Mouse (Mus musculus): Measurements from ENCODE around the gene Usp3. TPM values are rescaled to one million over a fixed set of nuclear protein-coding genes. Genes with fewer than 3 reads are reported as not detected.

Usp3 gene
- polyA plus RNA-seq, 1 experiment = 18.3 TPM

DNA sequence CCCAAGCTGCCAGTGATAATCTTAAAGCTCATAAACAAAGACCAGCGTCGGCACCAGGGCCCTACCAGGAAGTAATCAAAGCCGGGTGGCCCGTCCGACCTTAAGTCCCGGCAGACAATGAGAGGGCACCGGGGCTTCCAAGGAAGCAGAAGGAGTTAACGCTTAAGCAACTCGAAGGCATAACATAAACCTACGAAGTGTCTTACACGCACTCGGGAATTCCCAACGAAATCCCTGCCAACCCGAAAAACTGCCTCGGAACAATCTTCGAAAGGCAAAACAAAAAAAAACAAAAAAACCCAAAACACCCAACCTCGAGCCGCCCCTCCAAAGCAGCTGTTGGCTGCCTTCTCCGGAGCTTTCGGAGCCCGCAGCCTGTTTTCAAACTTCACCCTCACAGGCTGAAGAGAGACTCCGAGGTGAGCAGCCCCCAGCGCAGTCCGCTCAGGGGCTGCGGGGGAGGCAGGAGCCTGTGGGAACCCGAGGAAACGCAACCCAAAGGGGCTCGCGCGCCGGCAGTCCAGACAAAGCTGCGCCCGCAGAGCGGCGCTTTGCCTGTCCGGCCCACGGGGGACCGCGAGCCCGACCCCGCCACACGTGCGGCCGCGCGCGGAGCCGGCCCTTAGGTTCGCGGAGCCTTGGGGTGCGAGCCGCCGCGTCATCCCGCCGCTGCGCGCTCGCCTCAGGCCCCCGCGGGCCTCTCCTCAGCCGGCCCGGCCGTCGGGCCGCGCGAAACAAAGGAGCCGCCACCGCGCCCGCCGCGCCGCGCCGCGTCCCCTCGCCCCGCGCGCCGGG lies 894 bp downstream of the Usp3 start:
- no peak for TF ChIP-seq GATA1 (IDR thresholded peaks at IDR 0.05; ENCODE audit: low read length)

DNA sequence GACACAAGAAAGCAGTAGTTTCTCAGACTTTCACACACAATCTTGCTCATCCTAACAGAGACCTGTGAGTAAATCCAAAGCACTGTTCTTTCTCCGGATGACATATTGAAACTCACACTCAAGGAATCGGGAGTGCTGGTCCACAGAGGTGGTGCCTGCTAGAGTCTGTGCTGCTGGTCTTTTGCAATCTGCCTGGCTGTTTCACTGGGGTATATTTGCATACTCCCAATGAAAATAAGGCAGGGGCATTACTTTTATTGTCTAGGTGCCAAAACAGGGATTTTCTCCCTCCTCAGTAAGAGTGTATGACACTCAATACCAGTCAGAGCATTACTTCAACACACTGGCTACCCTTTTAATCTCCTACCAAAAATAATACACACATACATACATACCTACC lies 2.9 kb downstream of the Usp3 start:
- no peak for TF ChIP-seq GATA1 (IDR thresholded peaks at IDR 0.05; ENCODE audit: low read length)

DNA sequence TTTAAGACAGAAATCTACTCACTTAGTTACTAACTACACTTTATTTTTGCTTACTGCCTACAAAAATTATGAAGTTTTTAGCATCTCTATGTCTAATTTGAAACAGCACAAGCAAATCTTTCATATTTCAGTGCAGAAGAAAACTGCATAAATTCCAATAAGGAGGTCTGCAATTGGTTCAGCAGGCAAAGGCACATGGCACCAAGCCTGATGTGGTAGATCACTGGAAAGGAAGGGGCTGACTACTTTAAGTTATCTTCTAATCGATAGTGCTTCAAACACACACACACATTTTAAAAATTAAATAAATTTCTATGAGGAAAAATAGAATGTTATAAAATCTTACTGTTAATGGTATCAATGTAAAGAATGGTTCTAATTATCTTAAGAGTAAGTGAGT lies 5.9 kb downstream of the Usp3 start:
- no peak for TF ChIP-seq GATA1 (IDR thresholded peaks at IDR 0.05; ENCODE audit: low read length)

DNA sequence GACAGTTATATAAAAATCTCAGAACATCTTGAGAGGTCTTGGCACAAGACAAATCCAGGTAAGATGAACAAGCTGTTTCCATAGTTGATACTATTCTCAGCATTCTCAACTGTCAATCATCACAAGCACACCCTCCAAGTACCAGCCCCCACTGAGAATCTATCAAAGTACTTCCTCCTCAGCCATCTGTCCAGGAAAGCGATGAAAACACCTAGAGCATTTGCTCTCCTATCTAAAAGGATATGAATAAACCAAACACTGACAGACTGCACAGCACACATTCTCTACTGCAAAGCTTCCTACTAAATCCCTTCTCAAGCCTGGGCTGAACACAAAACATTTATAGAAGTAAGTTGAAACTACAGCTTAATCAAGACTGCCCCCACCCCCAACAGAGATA lies 6.4 kb downstream of the Usp3 start:
- TF ChIP-seq GATA1 (IDR thresholded peaks at IDR 0.05; ENCODE audit: low read length) = no peak

DNA sequence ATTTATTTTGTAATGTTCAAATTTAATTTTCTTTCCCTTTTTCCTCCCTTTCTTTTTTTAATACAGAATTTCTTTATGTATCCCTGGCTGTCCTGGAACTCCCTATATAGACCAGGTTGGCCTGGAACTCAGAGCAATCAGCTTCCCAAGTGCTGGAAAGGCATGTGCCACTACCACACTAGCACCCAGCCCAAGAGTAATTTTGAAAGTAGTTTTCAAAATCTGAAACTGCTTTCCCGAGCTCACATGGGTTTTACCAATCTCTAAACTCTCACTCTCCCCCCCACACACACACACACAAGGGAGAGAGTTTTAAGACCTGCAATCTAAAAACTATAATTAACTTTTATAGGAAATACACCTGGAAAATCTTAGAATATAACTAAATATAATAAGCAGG lies 7.8 kb downstream of the Usp3 start:
- no peak for TF ChIP-seq GATA1 (IDR thresholded peaks at IDR 0.05; ENCODE audit: low read length)

DNA sequence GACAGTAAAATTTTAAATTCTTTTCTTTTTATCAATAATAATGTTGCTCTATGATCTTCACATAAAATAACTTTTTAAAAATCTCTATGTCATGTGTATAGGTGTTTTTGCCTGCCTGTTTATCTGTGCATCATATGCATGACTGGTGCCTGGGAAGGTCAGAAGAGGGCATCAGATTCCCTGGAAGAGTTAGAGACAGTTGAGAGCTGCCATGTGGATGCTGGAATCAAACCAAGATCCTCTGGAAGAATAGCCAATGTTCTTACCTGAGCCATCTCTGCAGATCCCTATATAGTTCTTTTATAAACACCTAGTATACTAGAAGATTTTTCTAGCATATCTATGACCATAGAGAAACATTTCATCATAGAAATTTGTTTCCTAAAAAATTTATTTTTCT lies 8.8 kb downstream of the Usp3 start:
- no peak for TF ChIP-seq GATA1 (IDR thresholded peaks at IDR 0.05; ENCODE audit: low read length)

DNA sequence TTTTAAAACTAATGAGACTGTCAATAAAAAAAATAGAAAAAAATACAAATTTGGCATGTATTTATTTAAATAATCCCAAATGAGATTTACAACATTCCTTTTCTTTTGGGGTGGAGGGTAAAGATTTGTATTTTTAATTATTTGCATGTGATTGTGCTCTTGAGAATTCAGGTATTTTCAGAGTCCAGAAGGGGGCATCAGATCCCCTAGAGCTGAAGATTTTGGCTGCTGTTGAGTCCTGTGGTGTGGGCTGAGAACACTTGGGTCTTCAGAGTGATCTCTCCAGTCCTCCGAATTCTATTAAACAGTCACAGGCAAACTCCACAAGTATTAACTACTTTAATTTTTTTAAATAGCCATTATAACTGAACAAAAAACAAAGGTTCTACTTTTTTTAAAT lies 9.7 kb downstream of the Usp3 start:
- no peak for TF ChIP-seq GATA1 (IDR thresholded peaks at IDR 0.05; ENCODE audit: low read length)

DNA sequence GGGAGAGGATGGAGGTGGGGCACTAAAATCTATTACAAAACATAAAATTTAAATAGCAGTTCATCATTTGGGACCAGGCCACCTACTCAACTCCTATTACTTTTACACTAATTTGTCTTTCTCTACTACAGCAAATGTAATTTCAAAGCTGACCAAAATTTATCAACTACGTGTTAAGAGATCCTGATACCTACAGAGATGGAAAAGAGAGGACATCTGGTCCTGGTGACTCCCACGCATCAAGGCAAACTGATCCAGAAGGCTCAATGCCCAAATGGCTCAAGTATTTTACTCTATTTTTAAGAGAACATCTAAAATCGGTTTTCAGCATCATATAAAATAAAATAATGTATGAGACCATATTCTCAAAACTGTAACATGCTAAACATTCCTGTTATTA lies 11.2 kb downstream of the Usp3 start:
- no peak for TF ChIP-seq GATA1 (IDR thresholded peaks at IDR 0.05; ENCODE audit: low read length)

DNA sequence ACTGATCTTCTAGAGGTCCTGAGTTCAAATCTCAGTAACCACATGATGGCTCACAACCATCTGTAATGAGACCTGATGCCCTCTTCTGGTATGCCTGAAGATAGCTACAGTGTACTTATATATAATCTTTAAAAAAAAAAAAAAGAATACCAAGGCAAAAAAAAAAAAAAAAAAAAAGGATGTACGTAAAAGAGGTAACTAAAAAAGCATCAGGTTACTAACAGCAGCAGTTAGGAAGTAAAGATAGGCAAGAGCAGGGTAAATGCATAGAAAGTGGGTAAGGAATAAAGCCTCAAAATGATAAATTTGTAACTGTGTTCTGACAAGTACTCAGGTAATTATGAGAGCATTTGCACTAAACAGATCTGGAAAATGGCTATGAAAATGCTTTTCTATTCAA lies 12.2 kb downstream of the Usp3 start:
- no peak for TF ChIP-seq GATA1 (IDR thresholded peaks at IDR 0.05; ENCODE audit: low read length)

DNA sequence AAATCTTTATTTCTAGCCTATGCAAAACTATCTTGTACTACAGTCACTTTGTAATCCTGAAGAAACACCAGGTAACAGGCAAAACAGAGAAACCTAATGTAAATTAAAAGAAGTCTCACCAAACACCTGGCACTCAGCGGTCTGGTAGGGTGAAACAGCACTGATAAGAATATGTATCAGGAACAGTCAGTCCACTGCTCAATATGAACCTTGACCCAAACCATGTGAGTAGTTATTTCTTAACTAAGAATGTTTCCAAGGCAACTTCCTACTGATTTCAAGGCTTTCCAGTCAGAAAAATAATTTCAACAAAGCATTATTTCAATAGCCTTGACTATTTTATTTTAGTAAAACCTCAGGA lies 17.1 kb downstream of the Usp3 start:
- no peak for TF ChIP-seq GATA1 (IDR thresholded peaks at IDR 0.05; ENCODE audit: low read length)

DNA sequence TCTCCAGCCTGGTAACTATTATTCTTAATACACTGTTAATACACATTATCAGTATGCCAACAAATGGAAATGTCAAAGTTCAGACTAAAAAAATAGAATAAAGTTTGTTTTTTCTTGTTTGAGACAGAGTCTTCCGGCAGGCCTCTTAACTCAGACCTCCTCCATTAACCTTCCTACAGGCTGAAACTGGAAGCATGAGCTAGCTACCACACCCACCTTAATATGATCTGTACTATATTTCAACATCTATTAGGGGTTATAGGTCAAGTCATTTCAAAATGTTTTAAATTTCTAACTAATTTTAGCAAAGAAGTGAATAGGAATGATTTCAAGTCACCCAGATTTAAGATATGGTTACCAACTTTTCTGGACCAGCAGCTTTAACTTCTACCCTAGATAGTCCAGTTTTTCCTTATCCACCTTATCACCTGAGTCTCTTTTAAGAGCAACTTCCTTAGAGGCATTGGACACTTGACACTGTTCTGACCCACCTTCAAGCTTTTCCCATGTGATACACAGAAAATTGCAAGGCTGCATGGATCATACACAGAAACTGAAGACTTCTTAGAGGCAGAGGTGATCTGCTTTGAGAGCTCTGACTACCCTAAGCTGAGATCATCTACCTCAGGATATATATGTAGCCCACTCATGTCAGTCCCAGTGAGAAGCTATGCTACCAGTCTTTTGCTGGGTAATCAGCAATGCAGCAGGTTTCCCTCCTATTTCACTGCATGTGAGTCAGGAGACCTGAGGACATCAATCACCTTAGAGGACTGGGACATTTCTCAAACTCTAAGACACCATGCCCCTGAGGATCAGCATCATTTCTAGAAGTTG lies 17.7 kb downstream of the Usp3 start:
- no peak for TF ChIP-seq GATA1 (IDR thresholded peaks at IDR 0.05; ENCODE audit: low read length)

DNA sequence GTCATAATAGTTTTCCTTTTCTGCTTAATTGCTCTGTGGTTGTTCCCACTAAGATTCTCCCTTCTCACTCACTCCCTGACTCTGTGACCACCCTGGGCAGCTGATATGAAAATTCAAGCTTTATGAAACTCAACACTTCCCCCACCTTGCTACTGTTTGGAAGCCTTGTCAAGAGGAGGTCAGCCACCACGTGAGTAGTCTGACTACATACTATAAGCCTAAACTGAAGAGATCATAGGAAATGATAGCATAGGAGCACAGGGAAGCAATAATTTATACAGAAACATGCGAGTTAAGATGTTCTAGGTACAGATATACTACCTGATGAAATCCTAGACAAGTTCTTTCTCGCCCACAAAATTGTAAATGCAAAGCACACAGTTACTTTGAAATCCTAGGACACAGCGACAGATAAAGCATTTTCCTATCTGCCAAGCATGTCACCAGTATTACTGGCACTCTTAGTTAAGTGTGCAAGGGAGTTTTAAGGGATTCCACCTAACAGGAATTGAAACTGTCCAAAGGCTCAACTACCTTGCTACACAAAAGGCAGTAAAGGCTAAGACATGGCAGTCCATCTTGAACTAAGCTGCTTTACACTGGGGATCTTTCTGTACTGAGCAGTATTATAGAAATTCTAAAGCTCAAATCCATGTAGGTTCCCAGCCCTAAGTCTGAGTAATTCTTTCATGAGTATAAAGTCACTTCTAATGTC lies 20.8 kb downstream of the Usp3 start:
- TF ChIP-seq GATA1 (IDR thresholded peaks at IDR 0.05; ENCODE audit: low read length) = no peak

DNA sequence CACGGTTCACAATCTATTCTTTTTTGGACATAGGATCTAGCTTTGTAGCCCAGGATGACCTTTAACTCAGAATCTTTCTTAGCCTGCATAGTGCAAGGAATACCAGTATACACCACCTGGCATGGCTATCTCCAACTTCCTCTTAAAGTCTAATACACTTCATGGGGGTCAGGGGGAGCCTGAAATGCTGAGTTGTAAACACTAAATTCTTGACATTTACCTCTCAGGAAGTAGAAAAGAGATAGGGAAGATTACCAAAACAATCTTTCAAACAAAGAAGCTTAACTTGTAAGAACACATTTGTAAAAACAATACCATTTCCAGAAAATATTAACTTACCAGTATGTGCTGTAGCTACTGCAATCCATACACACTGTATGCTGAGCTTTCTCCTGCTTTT lies 30.7 kb downstream of the Usp3 start:
- no peak for TF ChIP-seq GATA1 (IDR thresholded peaks at IDR 0.05; ENCODE audit: low read length)

DNA sequence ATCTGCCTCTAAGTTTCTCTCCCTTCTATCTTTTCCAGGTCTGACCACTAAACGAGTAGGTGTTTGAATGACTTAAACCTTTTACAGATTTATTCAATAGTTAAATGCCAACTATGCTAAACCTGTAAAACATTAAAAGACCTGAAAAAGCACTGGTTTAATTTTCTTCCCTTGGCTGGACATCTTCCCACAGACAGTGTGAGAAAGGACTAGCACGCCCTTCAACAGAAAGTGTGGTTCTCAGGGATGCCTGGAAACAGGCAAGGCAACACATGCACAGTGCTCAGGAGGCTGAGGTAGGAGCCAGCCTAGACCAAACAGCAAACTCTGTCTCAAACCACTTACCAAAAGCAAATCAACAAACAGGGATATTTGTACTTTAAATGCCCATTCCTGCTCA lies 31.4 kb downstream of the Usp3 start:
- no peak for TF ChIP-seq GATA1 (IDR thresholded peaks at IDR 0.05; ENCODE audit: low read length)

DNA sequence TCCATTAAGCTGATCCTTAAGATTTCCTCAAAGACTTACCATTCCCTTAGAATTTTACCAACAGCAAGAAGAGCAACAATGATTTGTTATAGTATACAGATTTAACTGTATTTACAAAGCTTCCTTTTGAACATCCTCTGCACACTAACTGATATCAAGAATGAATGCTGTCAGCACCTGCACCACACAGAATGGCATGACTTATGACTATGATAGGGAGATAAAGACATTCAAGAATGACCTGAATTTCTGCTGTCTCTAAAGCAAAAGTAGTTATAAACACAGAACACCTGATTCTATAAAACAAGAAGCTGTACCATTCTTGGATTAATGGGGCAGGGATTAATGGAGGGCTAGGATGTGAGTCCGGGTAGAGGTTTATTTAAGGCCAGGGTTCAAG lies 32.2 kb downstream of the Usp3 start:
- no peak for TF ChIP-seq GATA1 (IDR thresholded peaks at IDR 0.05; ENCODE audit: low read length)

DNA sequence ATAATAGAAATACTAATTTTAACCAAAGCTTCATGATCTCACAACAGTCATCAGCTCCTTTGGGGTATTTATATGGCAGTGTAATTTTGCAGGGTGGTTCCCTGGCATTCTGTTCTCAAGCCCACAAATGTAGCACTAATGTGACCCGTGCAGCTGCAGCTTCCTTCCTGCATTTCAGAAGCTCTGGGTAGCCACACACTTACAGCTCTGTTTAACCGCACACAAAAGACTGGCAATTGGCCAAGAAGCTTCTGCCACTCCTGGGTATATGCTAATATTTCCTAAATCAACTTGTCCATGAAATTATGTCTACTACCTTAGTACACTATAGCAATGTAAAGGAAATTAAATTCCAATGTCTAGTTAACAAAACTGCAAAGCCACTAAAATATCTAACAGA lies 32.6 kb downstream of the Usp3 start:
- no peak for TF ChIP-seq GATA1 (IDR thresholded peaks at IDR 0.05; ENCODE audit: low read length)
